Mouse (Mus musculus): ENCODE results near the gene Tatdn2. TPM values are rescaled to one million over a fixed set of nuclear protein-coding genes. Genes with fewer than 3 reads are reported as not detected.

Gene Tatdn2
- polyA plus RNA-seq, 1 experiment from 2014 or later, result 0.49 TPM

GRCm38 (mm10) chr6:113679993-113680566 is 16.8 kb upstream of the Tatdn2 start:
- no peak overlapping the region for H3K4me3 ChIP-seq (ENCODE audit: low read length)
- no peak overlapping the region for H3K9ac ChIP-seq (ENCODE audit: low read length)
- no peaks in the 10 kb centered on the region for H3K4me1 ChIP-seq (ENCODE audit: control insufficient read depth, insufficient read depth, low read length)
- no peak overlapping the region for H3K27ac ChIP-seq (ENCODE audit: low read length)
- no peaks in the 10 kb centered on the region for H3K9me3 ChIP-seq (replicated peaks; ENCODE audit: control insufficient read depth, low read length)
- H3K4me2 ChIP-seq (ENCODE audit: low read depth, low read length), result no peak overlapping the region
- no peaks in the 10 kb centered on the region for H3K27me3 ChIP-seq (ENCODE audit: control insufficient read depth, insufficient read depth, low read length)
- ATAC-seq (replicated peaks; ENCODE audit: extremely low read depth, insufficient read depth, low FRiP score), result no peak
- no peaks in the 10 kb centered on the region for H3K36me3 ChIP-seq (ENCODE audit: control insufficient read depth, insufficient read depth)
- 76% methylated on average over 9 of the region's 9 CpGs for WGBS

DNA sequence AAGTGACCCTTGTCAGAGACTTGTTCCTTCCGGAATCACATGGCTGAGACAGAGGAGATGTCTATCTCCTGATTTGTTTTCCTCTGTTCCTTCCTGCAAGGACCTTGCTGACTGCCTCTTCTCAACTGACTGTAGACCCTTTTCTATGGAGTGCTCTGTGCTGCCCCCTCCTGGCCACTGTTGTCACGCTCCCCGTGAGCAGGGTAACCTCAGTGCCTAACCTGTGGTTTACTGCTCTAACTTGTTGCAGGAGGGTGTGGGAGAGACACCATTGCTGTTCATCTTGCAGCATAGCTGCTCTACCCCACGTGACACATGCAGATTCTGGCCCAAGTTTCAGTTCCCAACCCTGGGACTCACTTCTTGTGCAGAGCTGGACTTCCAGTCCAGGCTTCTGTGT is 15.6 kb upstream of the Tatdn2 start:
- 17% methylated on average over 4 of the region's 4 CpGs for WGBS
- peak; percentile 83 for ATAC-seq (replicated peaks; ENCODE audit: extremely low read depth, insufficient read depth, low FRiP score)

GRCm38 (mm10) chr6:113683081-113683825 is 13.6 kb upstream of the Tatdn2 start:
- Histone ChIP-seq H3K9me3 (replicated peaks; ENCODE audit: control insufficient read depth, low read length) (no peaks in the 10 kb centered on the region), H3K4me3 (ENCODE audit: low read length) (no peak overlapping the region), H3K4me1 (ENCODE audit: control insufficient read depth, insufficient read depth, low read length) (no peaks in the 10 kb centered on the region), H3K36me3 (ENCODE audit: control insufficient read depth, insufficient read depth) (no peaks in the 10 kb centered on the region), H3K9ac (ENCODE audit: low read length) (no peak overlapping the region), H3K27ac (ENCODE audit: low read length) (no peak overlapping the region), H3K27me3 (ENCODE audit: control insufficient read depth, insufficient read depth, low read length) (no peaks in the 10 kb centered on the region), H3K4me2 (ENCODE audit: low read depth, low read length) (no peak overlapping the region)
- ATAC-seq (replicated peaks; ENCODE audit: extremely low read depth, insufficient read depth, low FRiP score), result no peak
- 84% methylated on average over 10 of the region's 10 CpGs for WGBS

More for the DNA sequence above, 15.6 kb upstream of the Tatdn2 start:
- Histone ChIP-seq H3K27ac (ENCODE audit: low read length) (no peak overlapping the region), H3K36me3 (ENCODE audit: control insufficient read depth, insufficient read depth) (no peaks in the 10 kb centered on the region), H3K4me1 (ENCODE audit: control insufficient read depth, insufficient read depth, low read length) (no peaks in the 10 kb centered on the region), H3K9ac (ENCODE audit: low read length) (no peak overlapping the region), H3K27me3 (ENCODE audit: control insufficient read depth, insufficient read depth, low read length) (no peaks in the 10 kb centered on the region), H3K4me2 (ENCODE audit: low read depth, low read length) (no peak overlapping the region), H3K9me3 (replicated peaks; ENCODE audit: control insufficient read depth, low read length) (no peaks in the 10 kb centered on the region), H3K4me3 (ENCODE audit: low read length) (no peak overlapping the region)

- WGBS, result 49% methylated on average over 8 of the region's 8 CpGs
- H3K4me3 ChIP-seq (ENCODE audit: low read length), result no peak overlapping the region
- H3K4me2 ChIP-seq (ENCODE audit: low read depth, low read length), result no peak overlapping the region
- peaks cover 17% of the 10 kb centered on the region for H3K4me1 ChIP-seq (ENCODE audit: control insufficient read depth, insufficient read depth, low read length)
- no peaks in the 10 kb centered on the region for H3K36me3 ChIP-seq (ENCODE audit: control insufficient read depth, insufficient read depth)
- H3K9ac ChIP-seq (ENCODE audit: low read length), result no peak overlapping the region
- ATAC-seq (replicated peaks; ENCODE audit: extremely low read depth, insufficient read depth, low FRiP score), result no peak
- H3K27me3 ChIP-seq (ENCODE audit: control insufficient read depth, insufficient read depth, low read length), result no peaks in the 10 kb centered on the region
- no peaks in the 10 kb centered on the region for H3K9me3 ChIP-seq (replicated peaks; ENCODE audit: control insufficient read depth, low read length)
- no peak overlapping the region for H3K27ac ChIP-seq (ENCODE audit: low read length)
These were observed 10.2 kb upstream of the Tatdn2 start for GRCm38 (mm10) chr6:113686551-113687125.

DNA sequence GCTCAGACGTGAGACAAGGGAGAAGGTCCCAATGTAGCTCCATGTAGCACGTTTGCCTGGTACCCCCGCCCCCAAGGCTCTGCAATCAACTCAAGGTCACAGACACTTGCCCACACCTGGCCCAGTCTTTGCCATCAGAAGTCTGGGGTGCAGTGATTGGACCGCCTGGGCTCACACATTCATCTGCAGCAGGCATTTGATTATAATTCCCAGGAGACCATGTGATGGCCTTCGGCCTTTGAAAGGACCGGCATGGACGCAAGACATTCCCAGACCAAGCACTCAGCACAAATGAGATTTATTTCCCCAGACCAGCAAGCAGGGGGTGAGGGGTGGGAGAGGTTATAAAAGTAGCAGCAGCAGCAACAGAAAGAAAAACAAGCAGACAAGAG is 6.8 kb upstream of the Tatdn2 start:
- H3K4me1 ChIP-seq (ENCODE audit: control insufficient read depth, insufficient read depth, low read length), result peaks cover 17% of the 10 kb centered on the region
- H3K27me3 ChIP-seq (ENCODE audit: control insufficient read depth, insufficient read depth, low read length), result no peaks in the 10 kb centered on the region
- no peak overlapping the region for H3K9ac ChIP-seq (ENCODE audit: low read length)
- H3K9me3 ChIP-seq (replicated peaks; ENCODE audit: control insufficient read depth, low read length), result no peaks in the 10 kb centered on the region
- H3K4me3 ChIP-seq (ENCODE audit: low read length), result no peak overlapping the region
- ATAC-seq (replicated peaks; ENCODE audit: extremely low read depth, insufficient read depth, low FRiP score), result peak; percentile 3; the same call in 1 of the 2 replicates
- WGBS, result 29% methylated on average over 7 of the region's 7 CpGs
- H3K27ac ChIP-seq (ENCODE audit: low read length), result peak overlapping the region; percentile 77
- H3K36me3 ChIP-seq (ENCODE audit: control insufficient read depth, insufficient read depth), result no peaks in the 10 kb centered on the region
- no peak overlapping the region for H3K4me2 ChIP-seq (ENCODE audit: low read depth, low read length)

GRCm38 (mm10) chr6:113690400-113691083 is 6.3 kb upstream of the Tatdn2 start:
- no peaks in the 10 kb centered on the region for H3K27me3 ChIP-seq (ENCODE audit: control insufficient read depth, insufficient read depth, low read length)
- peak overlapping the region; percentile 77 for H3K27ac ChIP-seq (ENCODE audit: low read length)
- H3K9me3 ChIP-seq (replicated peaks; ENCODE audit: control insufficient read depth, low read length), result no peaks in the 10 kb centered on the region
- H3K4me2 ChIP-seq (ENCODE audit: low read depth, low read length), result peak overlapping the region; percentile 48
- no peaks in the 10 kb centered on the region for H3K36me3 ChIP-seq (ENCODE audit: control insufficient read depth, insufficient read depth)
- H3K9ac ChIP-seq (ENCODE audit: low read length), result peak overlapping the region; percentile 42; the same call in 1 of the 2 replicates
- peak; percentile 86 for ATAC-seq (replicated peaks; ENCODE audit: extremely low read depth, insufficient read depth, low FRiP score)
- 4% methylated on average over 14 of the region's 14 CpGs for WGBS
- H3K4me3 ChIP-seq (ENCODE audit: low read length), result peak overlapping the region; percentile 18
- peaks cover 17% of the 10 kb centered on the region for H3K4me1 ChIP-seq (ENCODE audit: control insufficient read depth, insufficient read depth, low read length)

GRCm38 (mm10) chr6:113691084-113691462 is 5.8 kb upstream of the Tatdn2 start:
- Histone ChIP-seq H3K9ac (ENCODE audit: low read length) (peak overlapping the region; percentile 42; the same call in 1 of the 2 replicates), H3K4me1 (ENCODE audit: control insufficient read depth, insufficient read depth, low read length) (peaks cover 18% of the 10 kb centered on the region), H3K4me2 (ENCODE audit: low read depth, low read length) (peak overlapping the region; percentile 48), H3K27me3 (ENCODE audit: control insufficient read depth, insufficient read depth, low read length) (no peaks in the 10 kb centered on the region), H3K36me3 (ENCODE audit: control insufficient read depth, insufficient read depth) (no peaks in the 10 kb centered on the region), H3K4me3 (ENCODE audit: low read length) (peak overlapping the region; percentile 18), H3K27ac (ENCODE audit: low read length) (peak overlapping the region; percentile 77), H3K9me3 (replicated peaks; ENCODE audit: control insufficient read depth, low read length) (no peaks in the 10 kb centered on the region)
- 66% methylated on average over 4 of the region's 4 CpGs for WGBS
- 0 out of 2 replicates have a peak, but pooled peaks have one; percentile 1 for ATAC-seq (replicated peaks; ENCODE audit: extremely low read depth, insufficient read depth, low FRiP score)

DNA sequence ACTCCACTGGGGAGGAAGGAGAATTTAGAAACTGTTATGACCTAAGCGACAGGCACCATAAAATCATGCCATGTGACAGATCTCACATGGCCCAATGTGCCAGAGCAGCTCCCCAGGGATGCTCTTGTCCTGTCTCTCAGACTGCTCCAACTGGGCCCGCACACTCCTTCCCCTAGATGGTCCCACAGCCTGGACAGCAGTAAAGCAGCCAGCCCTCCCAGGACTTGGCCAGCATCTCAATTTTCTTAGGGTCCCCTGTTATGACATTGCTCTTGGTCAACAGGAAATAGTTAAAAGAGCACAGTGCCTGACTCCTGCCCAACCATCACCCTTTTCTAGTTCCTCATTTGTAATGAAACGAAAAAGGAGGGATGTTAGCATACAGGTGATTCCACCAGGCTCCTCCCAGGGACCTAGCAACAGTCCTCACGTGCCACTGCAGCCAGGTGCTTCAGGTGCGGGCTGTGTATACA is 4.2 kb upstream of the Tatdn2 start:
- no peak for ATAC-seq (replicated peaks; ENCODE audit: extremely low read depth, insufficient read depth, low FRiP score)
- no peak overlapping the region for H3K4me2 ChIP-seq (ENCODE audit: low read depth, low read length)

More for the DNA sequence above, 4.2 kb upstream of the Tatdn2 start:
- Histone ChIP-seq H3K36me3 (ENCODE audit: control insufficient read depth, insufficient read depth) (no peaks in the 10 kb centered on the region), H3K9me3 (replicated peaks; ENCODE audit: control insufficient read depth, low read length) (no peaks in the 10 kb centered on the region), H3K9ac (ENCODE audit: low read length) (no peak overlapping the region), H3K4me3 (ENCODE audit: low read length) (no peak overlapping the region), H3K4me1 (ENCODE audit: control insufficient read depth, insufficient read depth, low read length) (peaks cover 22% of the 10 kb centered on the region), H3K27ac (ENCODE audit: low read length) (no peak overlapping the region), H3K27me3 (ENCODE audit: control insufficient read depth, insufficient read depth, low read length) (no peaks in the 10 kb centered on the region)
- 78% methylated on average over 5 of the region's 5 CpGs for WGBS
